In genomic region chr11:68674071-68674470, GRCm38 (mm10) we compare ENCODE assay signal across 30 mouse cellular contexts. TPM values are rescaled to one million over a fixed set of nuclear protein-coding genes. Genes with fewer than 3 reads are reported as not detected.
DNase-seq lines count a peak whose midpoint lies in the region; ATAC-seq and TF ChIP-seq lines count a peak whose summit lies in the region.
"Had no signal": no experiment of that assay in that cellular context is flagged by ENCODE, and none has a peak within 500 bp of the region (broad histone marks: within the 10 kb centered on the region; RNA-seq: fewer than 3 reads in every experiment).

No protein-coding gene starts in this region.

- no peak overlapping the region for H3K9ac ChIP-seq in heart, embryonic 15.5 days
- H3K9ac ChIP-seq in ES-Bruce4 (ENCODE audit: low read depth, poor library complexity, severe bottlenecking), result no peak overlapping the region
- H3K9ac ChIP-seq in intestine, postnatal 0 days (ENCODE audit: low read depth, low read length), result no peak overlapping the region
- H3K9ac ChIP-seq: embryonic facial prominence, embryonic 15.5 days; forebrain, embryonic 12.5 days; forebrain, postnatal 0 days; hindbrain, embryonic 15.5 days; liver, embryonic 14.5 days; neural tube, embryonic 15.5 days had no signal

- ATAC-seq in heart, embryonic 15.5 days (replicated peaks; ENCODE audit: insufficient number of reproducible peaks, insufficient read depth, low FRiP score, low read depth), result no peak
- no peak for ATAC-seq in intestine, postnatal 0 days
- ATAC-seq: forebrain, postnatal 0 days; inflammation-experienced regulatory T-cells, adult 6 months had no signal

- H3K9me3 ChIP-seq in heart, embryonic 10.5 days, result no peaks in the 10 kb centered on the region
- H3K9me3 ChIP-seq in heart, embryonic 15.5 days (replicated peaks), result no peaks in the 10 kb centered on the region
- no peaks in the 10 kb centered on the region for H3K9me3 ChIP-seq in ES-Bruce4 (replicated peaks; ENCODE audit: control insufficient read depth, insufficient read depth, low read length, poor library complexity, severe bottlenecking)
- H3K9me3 ChIP-seq in intestine, postnatal 0 days (ENCODE audit: control insufficient read depth), result no peaks in the 10 kb centered on the region
- H3K9me3 ChIP-seq: embryonic facial prominence, embryonic 10.5 days; embryonic facial prominence, embryonic 15.5 days; forebrain, embryonic 12.5 days; hindbrain, embryonic 15.5 days; neural tube, embryonic 15.5 days had no signal

- DNase-seq in heart, embryonic 10.5 days (ENCODE audit: low spot score), result no peak
- DNase-seq in heart, postnatal 4 days, result no peak
- DNase-seq in heart, postnatal 36 days, result no peak
- peak; percentile 79 for DNase-seq in R1 (ENCODE audit: low read depth, low spot score)
- no peak for DNase-seq in spleen, postnatal 4 days (ENCODE audit: low spot score in 2 of 2)
- DNase-seq: adrenal gland, postnatal 10 days; cerebellum, adult 8-10 months; cerebellum, postnatal 25 days; forebrain, postnatal 0 days; gastrocnemius, postnatal 25 days; kidney, adult 18-20 months; kidney, postnatal 36 days; liver; lung, adult 2 months; lung, postnatal 10 days; midbrain, embryonic 14.5 days; retina, postnatal 1 day; right cerebral cortex, postnatal 14 days; thymus, postnatal 14 days had no signal

- TF ChIP-seq CTCF in ES-Bruce4 (IDR thresholded peaks at IDR 0.05; ENCODE audit: low read depth, low read length), result no peak
- TF ChIP-seq CTCF in intestine, postnatal 0 days (IDR thresholded peaks at IDR 0.05; ENCODE audit: low read depth), result no peak

- no peak overlapping the region for H3K4me2 ChIP-seq in heart, embryonic 15.5 days
- H3K4me2 ChIP-seq in intestine, postnatal 0 days (replicated peaks; ENCODE audit: low read depth), result no peak overlapping the region
- H3K4me2 ChIP-seq: embryonic facial prominence, embryonic 15.5 days; forebrain, embryonic 12.5 days; hindbrain, embryonic 15.5 days; neural tube, embryonic 15.5 days had no signal

- TF ChIP-seq POLR2A in ES-Bruce4 (IDR thresholded peaks at IDR 0.05; ENCODE audit: insufficient read depth, low read length), result no peak

- H3K4me3 ChIP-seq in heart, embryonic 10.5 days, result no peak overlapping the region
- H3K4me3 ChIP-seq in heart, embryonic 15.5 days, result no peak overlapping the region
- no peak overlapping the region for H3K4me3 ChIP-seq in ES-Bruce4 (ENCODE audit: low read depth, low read length)
- H3K4me3 ChIP-seq in intestine, postnatal 0 days (ENCODE audit: low read depth, low read length), result no peak overlapping the region
- H3K4me3 ChIP-seq: embryonic facial prominence, embryonic 10.5 days; embryonic facial prominence, embryonic 15.5 days; forebrain, embryonic 12.5 days; hindbrain, embryonic 15.5 days; neural tube, embryonic 15.5 days had no signal

- WGBS in heart, embryonic 10.5 days, result 78% methylated on average over 3 of the region's 3 CpGs
- 79% methylated on average over 3 of the region's 3 CpGs for WGBS in heart, embryonic 15.5 days
- WGBS in intestine, postnatal 0 days, result 61% methylated on average over 3 of the region's 3 CpGs

- H3K36me3 ChIP-seq in heart, embryonic 10.5 days, result no peaks in the 10 kb centered on the region
- H3K36me3 ChIP-seq in heart, embryonic 15.5 days, result no peaks in the 10 kb centered on the region
- H3K36me3 ChIP-seq in ES-Bruce4 (ENCODE audit: control insufficient read depth, insufficient read depth, low read length, poor library complexity, severe bottlenecking), result no peaks in the 10 kb centered on the region
- H3K36me3 ChIP-seq in intestine, postnatal 0 days (ENCODE audit: control insufficient read depth, insufficient read depth), result no peaks in the 10 kb centered on the region
- H3K36me3 ChIP-seq: embryonic facial prominence, embryonic 10.5 days; embryonic facial prominence, embryonic 15.5 days; forebrain, embryonic 12.5 days; hindbrain, embryonic 15.5 days; neural tube, embryonic 15.5 days had no signal

- H3K27me3 ChIP-seq in heart, embryonic 10.5 days (ENCODE audit: insufficient read depth, poor library complexity, severe bottlenecking), result no peaks in the 10 kb centered on the region
- H3K27me3 ChIP-seq in heart, embryonic 15.5 days, result no peaks in the 10 kb centered on the region
- no peaks in the 10 kb centered on the region for H3K27me3 ChIP-seq in ES-Bruce4 (ENCODE audit: control insufficient read depth, insufficient read depth, low read length, poor library complexity, severe bottlenecking)
- no peaks in the 10 kb centered on the region; the same call in 1 of the 2 replicates for H3K27me3 ChIP-seq in intestine, postnatal 0 days (replicated peaks; ENCODE audit: control insufficient read depth, insufficient read depth, low read length)
- H3K27me3 ChIP-seq: embryonic facial prominence, embryonic 15.5 days; forebrain, embryonic 12.5 days; hindbrain, embryonic 15.5 days; neural tube, embryonic 15.5 days had no signal

- H3K4me1 ChIP-seq in heart, embryonic 10.5 days, result peaks cover 26% of the 10 kb centered on the region
- H3K4me1 ChIP-seq in heart, embryonic 15.5 days (replicated peaks), result peaks cover 27% of the 10 kb centered on the region
- no peaks in the 10 kb centered on the region for H3K4me1 ChIP-seq in ES-Bruce4 (ENCODE audit: control insufficient read depth, insufficient read depth, low read length)
- no peaks in the 10 kb centered on the region; the same call in 1 of the 2 replicates for H3K4me1 ChIP-seq in intestine, postnatal 0 days (replicated peaks; ENCODE audit: control insufficient read depth, insufficient read depth, low read length)
- H3K4me1 ChIP-seq: forebrain, embryonic 12.5 days; hindbrain, embryonic 15.5 days; neural tube, embryonic 15.5 days had no signal

- H3K27ac ChIP-seq in heart, embryonic 10.5 days, result peak overlapping the region; percentile 62
- H3K27ac ChIP-seq in heart, embryonic 15.5 days, result peak overlapping the region; percentile 63
- H3K27ac ChIP-seq in ES-Bruce4 (ENCODE audit: insufficient read depth, low read length), result no peak overlapping the region
- H3K27ac ChIP-seq in intestine, postnatal 0 days (ENCODE audit: low read depth, low read length), result no peak overlapping the region
- H3K27ac ChIP-seq: embryonic facial prominence, embryonic 10.5 days; embryonic facial prominence, embryonic 15.5 days; forebrain, embryonic 12.5 days; hindbrain, embryonic 15.5 days; liver, embryonic 14.5 days; macrophage; neural tube, embryonic 15.5 days had no signal

- intact Hi-C loops in heart, postnatal 36 days (cut with DNase I), result no loop called here

- 0 out of 2 replicates have a peak, but pooled peaks have one; percentile 22 for TF ChIP-seq EP300 in ES-Bruce4 (IDR thresholded peaks at IDR 0.05; ENCODE audit: insufficient read depth, low read depth, low read length)

RNA-seq across cellular contexts. Expression of gene Myh10, which starts 17.3 kb away (rescaled TPM):
- 181 and 184 TPM in 2 replicates for polyA plus RNA-seq in heart, embryonic 10.5 days (2016; fragmentation: Nextera tagmentation; extraction: Ambion mirVana)
- total RNA-seq in heart, postnatal 4 days (2021), result 100 to 1,000 TPM; 165 to 169 TPM
- polyA plus RNA-seq in heart, embryonic 15.5 days (2015; fragmentation: Nextera tagmentation; extraction: Ambion mirVana), result 90.9 and 110 TPM in 2 replicates
- 10 to 100 TPM; 23.0 to 26.4 TPM for total RNA-seq in heart, postnatal 36 days (2021)
- 157 and 172 TPM in 2 replicates for polyA plus RNA-seq in ES-Bruce4 (2011; ENCODE audit: insufficient read depth, insufficient read length, low read depth, missing spikeins)
- polyA plus RNA-seq in intestine, postnatal 0 days (2015; fragmentation: Nextera tagmentation; extraction: Ambion mirVana), result 16.7 and 16.8 TPM in 2 replicates

Comparison
In these comparisons a context has a peak if more than half of its experiments do, and no peak if none do; other contexts are left out.
1. H3K27ac ChIP-seq: peak in heart, embryonic 10.5 days (single experiment) and heart, embryonic 15.5 days (single experiment); none in ES-Bruce4 (single experiment) and intestine, postnatal 0 days (single experiment).